Mouse (Mus musculus): ENCODE results near the gene Olfr1104. TPM values are rescaled to one million over a fixed set of nuclear protein-coding genes. Genes with fewer than 3 reads are reported as not detected.

Gene Olfr1104
- polyA plus RNA-seq (2014; fragmentation: Nextera tagmentation; extraction: Ambion mirVana), result not detected in 2 replicates

GRCm38 (mm10) chr2:87026980-87027379, at the start of gene Olfr1104:
Olfr1104 (minus strand) TSS chr2:87027080.
- no peak for ATAC-seq (replicated peaks; ENCODE audit: insufficient number of reproducible peaks, low FRiP score, low TSS enrichment, low read depth)
- 86% methylated on average over 1 of the region's 1 CpGs for WGBS
- Histone ChIP-seq H3K27ac (replicated peaks; ENCODE audit: low read depth, low read length) (no peak within 1 kb of the TSS), H3K4me3 (ENCODE audit: low read depth, low read length) (no peak within 1 kb of the TSS), H3K9ac (replicated peaks; ENCODE audit: low read length) (no peak within 1 kb of the TSS), H3K4me1 (ENCODE audit: control insufficient read depth, insufficient read depth, low read length) (no peaks in the 10 kb centered on the region), H3K9me3 (replicated peaks; ENCODE audit: control insufficient read depth, low read length) (no peaks in the 10 kb centered on the region), H3K27me3 (ENCODE audit: control insufficient read depth, insufficient read depth, low read length) (no peaks in the 10 kb centered on the region), H3K36me3 (replicated peaks; ENCODE audit: control insufficient read depth, insufficient read depth, low read depth, low read length) (no peaks in the 10 kb centered on the region), H3K4me2 (ENCODE audit: low read depth, low read length) (no peak within 1 kb of the TSS)
- DNase-seq (ENCODE audit: low spot score), result no peak

GRCm38 (mm10) chr2:87075717-87076116, 48.8 kb upstream of the Olfr1104 start, which contains the start of gene Olfr1107:
Olfr1107 (minus strand) TSS chr2:87075817.
- no peak within 1 kb of the TSS for H3K4me3 ChIP-seq (ENCODE audit: low read depth, low read length)
- H3K4me1 ChIP-seq (ENCODE audit: control insufficient read depth, insufficient read depth, low read length), result no peaks in the 10 kb centered on the region
- H3K27ac ChIP-seq (replicated peaks; ENCODE audit: low read depth, low read length), result no peak within 1 kb of the TSS
- 73% methylated on average over 1 of the region's 1 CpGs for WGBS
- no peak within 1 kb of the TSS for H3K4me2 ChIP-seq (ENCODE audit: low read depth, low read length)
- H3K9ac ChIP-seq (replicated peaks; ENCODE audit: low read length), result no peak within 1 kb of the TSS
- H3K36me3 ChIP-seq (replicated peaks; ENCODE audit: control insufficient read depth, insufficient read depth, low read depth, low read length), result no peaks in the 10 kb centered on the region
- DNase-seq (ENCODE audit: low spot score) (no peak), ATAC-seq (replicated peaks; ENCODE audit: insufficient number of reproducible peaks, low FRiP score, low TSS enrichment, low read depth) (no peak)
- H3K27me3 ChIP-seq (ENCODE audit: control insufficient read depth, insufficient read depth, low read length), result no peaks in the 10 kb centered on the region
- H3K9me3 ChIP-seq (replicated peaks; ENCODE audit: control insufficient read depth, low read length), result no peaks in the 10 kb centered on the region

DNA sequence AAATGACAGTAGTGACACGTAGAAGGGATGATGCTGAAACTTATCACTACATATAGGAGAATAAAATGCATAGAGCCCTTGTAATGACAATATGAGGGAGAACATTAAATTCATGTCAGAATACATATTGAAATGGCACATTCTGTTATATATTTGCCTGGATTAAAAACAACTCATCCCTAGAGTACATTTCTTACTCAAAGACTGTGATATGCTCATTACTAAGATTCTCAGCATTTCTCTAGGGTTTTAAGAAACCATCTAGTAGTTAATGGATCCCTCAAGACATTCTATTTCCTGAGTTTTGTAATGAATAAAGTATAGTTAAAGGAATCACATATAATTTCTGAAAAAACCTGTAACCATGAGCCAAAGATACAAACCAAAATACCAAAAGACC, 25.3 kb upstream of the Olfr1104 start, which contains the start of gene Olfr1106:
Gene Olfr1106, minus strand, starts transcription at position 101 of the 400 bp plus-strand sequence.
- H3K9me3 ChIP-seq (replicated peaks; ENCODE audit: control insufficient read depth, low read length), result no peaks in the 10 kb centered on the region
- no peaks in the 10 kb centered on the region for H3K36me3 ChIP-seq (replicated peaks; ENCODE audit: control insufficient read depth, insufficient read depth, low read depth, low read length)
- H3K4me2 ChIP-seq (ENCODE audit: low read depth, low read length), result no peak within 1 kb of the TSS
- no peaks in the 10 kb centered on the region for H3K4me1 ChIP-seq (ENCODE audit: control insufficient read depth, insufficient read depth, low read length)
- DNase-seq (ENCODE audit: low spot score) (no peak), ATAC-seq (replicated peaks; ENCODE audit: insufficient number of reproducible peaks, low FRiP score, low TSS enrichment, low read depth) (no peak)
- H3K4me3 ChIP-seq (ENCODE audit: low read depth, low read length), result no peak within 1 kb of the TSS
- H3K27me3 ChIP-seq (ENCODE audit: control insufficient read depth, insufficient read depth, low read length), result no peaks in the 10 kb centered on the region
- H3K27ac ChIP-seq (replicated peaks; ENCODE audit: low read depth, low read length), result no peak within 1 kb of the TSS
- no peak within 1 kb of the TSS for H3K9ac ChIP-seq (replicated peaks; ENCODE audit: low read length)
- 77% methylated on average over 1 of the region's 1 CpGs for WGBS

DNA sequence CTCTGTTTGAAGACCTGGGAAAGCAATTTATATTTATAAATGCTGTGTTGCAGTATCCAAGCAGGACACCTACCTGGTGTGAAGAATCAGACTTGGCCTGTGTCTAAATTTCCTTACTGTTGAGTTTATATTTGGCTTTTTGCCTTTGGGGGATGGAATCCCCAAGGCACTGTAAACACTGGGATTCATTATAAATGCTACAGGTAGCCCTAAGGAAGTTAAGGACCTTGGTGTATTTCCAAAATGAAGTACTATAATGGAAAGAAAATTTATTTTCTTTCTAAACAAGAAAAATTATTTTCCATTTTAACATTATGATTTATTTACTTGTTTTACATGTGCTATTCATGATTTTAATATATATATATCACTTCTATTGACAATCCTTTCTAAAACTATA, 9.6 kb upstream of the Olfr1104 start, which contains the start of gene Olfr1105:
Gene Olfr1105, minus strand, starts transcription at position 101 of the 400 bp plus-strand sequence.
- no peaks in the 10 kb centered on the region for H3K4me1 ChIP-seq (ENCODE audit: control insufficient read depth, insufficient read depth, low read length)
- no peaks in the 10 kb centered on the region for H3K9me3 ChIP-seq (replicated peaks; ENCODE audit: control insufficient read depth, low read length)
- no peak for ATAC-seq (replicated peaks; ENCODE audit: insufficient number of reproducible peaks, low FRiP score, low TSS enrichment, low read depth)
- H3K4me3 ChIP-seq (ENCODE audit: low read depth, low read length), result no peak within 1 kb of the TSS
- no peak within 1 kb of the TSS for H3K27ac ChIP-seq (replicated peaks; ENCODE audit: low read depth, low read length)
- no peak within 1 kb of the TSS for H3K9ac ChIP-seq (replicated peaks; ENCODE audit: low read length)
- H3K27me3 ChIP-seq (ENCODE audit: control insufficient read depth, insufficient read depth, low read length), result no peaks in the 10 kb centered on the region
- H3K4me2 ChIP-seq (ENCODE audit: low read depth, low read length), result no peak within 1 kb of the TSS
- no peak for DNase-seq (ENCODE audit: low spot score)
- H3K36me3 ChIP-seq (replicated peaks; ENCODE audit: control insufficient read depth, insufficient read depth, low read depth, low read length), result no peaks in the 10 kb centered on the region

DNA sequence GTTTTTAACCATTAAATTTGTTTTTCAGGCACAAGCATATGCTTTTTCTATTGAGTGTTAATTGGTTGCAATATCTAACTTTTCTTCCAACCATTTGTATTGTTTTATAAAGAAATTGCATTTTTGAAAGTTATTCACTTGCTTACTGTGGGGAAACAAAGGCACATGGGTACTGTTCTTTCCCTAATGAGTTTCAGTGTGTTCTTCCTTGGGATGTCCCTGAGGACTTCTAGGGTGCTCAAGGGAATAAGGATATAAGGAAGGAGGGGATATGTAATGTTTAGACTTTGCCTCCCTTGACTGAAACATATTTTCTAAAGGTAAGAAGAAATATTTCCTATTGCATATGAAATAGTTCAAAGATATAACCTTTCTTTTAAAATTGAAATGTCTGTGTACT, 28.8 kb downstream of the Olfr1104 start, which contains the start of gene Olfr1102:
Gene Olfr1102, plus strand, starts transcription at position 301 of the 400 bp plus-strand sequence.
- H3K27me3 ChIP-seq (ENCODE audit: control insufficient read depth, insufficient read depth, low read length), result no peaks in the 10 kb centered on the region
- no peaks in the 10 kb centered on the region for H3K4me1 ChIP-seq (ENCODE audit: control insufficient read depth, insufficient read depth, low read length)
- ATAC-seq (replicated peaks; ENCODE audit: insufficient number of reproducible peaks, low FRiP score, low TSS enrichment, low read depth) (no peak), DNase-seq (ENCODE audit: low spot score) (no peak)
- no peak within 1 kb of the TSS for H3K4me3 ChIP-seq (ENCODE audit: low read depth, low read length)
- no peaks in the 10 kb centered on the region for H3K36me3 ChIP-seq (replicated peaks; ENCODE audit: control insufficient read depth, insufficient read depth, low read depth, low read length)
- H3K27ac ChIP-seq (replicated peaks; ENCODE audit: low read depth, low read length), result no peak within 1 kb of the TSS
- no peak within 1 kb of the TSS for H3K9ac ChIP-seq (replicated peaks; ENCODE audit: low read length)
- H3K9me3 ChIP-seq (replicated peaks; ENCODE audit: control insufficient read depth, low read length), result no peaks in the 10 kb centered on the region
- H3K4me2 ChIP-seq (ENCODE audit: low read depth, low read length), result no peak within 1 kb of the TSS

DNA sequence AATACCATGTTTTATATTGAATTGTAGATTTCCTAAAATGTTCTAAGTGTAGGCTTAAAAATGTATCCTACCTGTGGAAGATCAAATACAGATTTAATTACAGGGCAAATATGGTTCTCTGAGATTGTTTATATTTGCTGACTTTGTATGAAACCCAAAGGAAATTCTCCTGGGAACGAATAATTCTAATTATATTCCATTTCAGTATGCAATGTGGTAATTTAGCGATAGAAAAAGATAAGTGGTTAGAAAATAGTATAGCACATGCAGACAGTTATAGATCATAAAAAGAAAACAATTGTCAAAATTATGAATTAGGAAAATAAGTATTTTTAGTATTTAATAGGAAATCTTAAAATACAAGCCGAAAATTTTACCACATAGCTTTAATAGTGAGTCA, 35.8 kb downstream of the Olfr1104 start, which contains the start of gene Olfr1101:
Gene Olfr1101, minus strand, starts transcription at position 101 of the 400 bp plus-strand sequence.
- Histone ChIP-seq H3K4me2 (ENCODE audit: low read depth, low read length) (no peak within 1 kb of the TSS), H3K27ac (replicated peaks; ENCODE audit: low read depth, low read length) (no peak within 1 kb of the TSS), H3K9ac (replicated peaks; ENCODE audit: low read length) (no peak within 1 kb of the TSS), H3K36me3 (replicated peaks; ENCODE audit: control insufficient read depth, insufficient read depth, low read depth, low read length) (no peaks in the 10 kb centered on the region), H3K4me3 (ENCODE audit: low read depth, low read length) (no peak within 1 kb of the TSS), H3K27me3 (ENCODE audit: control insufficient read depth, insufficient read depth, low read length) (no peaks in the 10 kb centered on the region), H3K9me3 (replicated peaks; ENCODE audit: control insufficient read depth, low read length) (no peaks in the 10 kb centered on the region), H3K4me1 (ENCODE audit: control insufficient read depth, insufficient read depth, low read length) (no peaks in the 10 kb centered on the region)
- 78% methylated on average over 3 of the region's 3 CpGs for WGBS
- ATAC-seq (replicated peaks; ENCODE audit: insufficient number of reproducible peaks, low FRiP score, low TSS enrichment, low read depth) (no peak), DNase-seq (ENCODE audit: low spot score) (no peak)

- Histone ChIP-seq H3K4me2 (ENCODE audit: low read depth, low read length) (no peak within 1 kb of the TSS), H3K36me3 (replicated peaks; ENCODE audit: control insufficient read depth, insufficient read depth, low read depth, low read length) (no peaks in the 10 kb centered on the region), H3K9me3 (replicated peaks; ENCODE audit: control insufficient read depth, low read length) (no peaks in the 10 kb centered on the region), H3K27ac (replicated peaks; ENCODE audit: low read depth, low read length) (no peak within 1 kb of the TSS), H3K27me3 (ENCODE audit: control insufficient read depth, insufficient read depth, low read length) (no peaks in the 10 kb centered on the region), H3K4me1 (ENCODE audit: control insufficient read depth, insufficient read depth, low read length) (no peaks in the 10 kb centered on the region), H3K4me3 (ENCODE audit: low read depth, low read length) (no peak within 1 kb of the TSS), H3K9ac (replicated peaks; ENCODE audit: low read length) (no peak within 1 kb of the TSS)
- DNase-seq (ENCODE audit: low spot score), result no peak
- ATAC-seq (replicated peaks; ENCODE audit: insufficient number of reproducible peaks, low FRiP score, low TSS enrichment, low read depth), result no peak
- WGBS, result 83% methylated on average over 3 of the region's 3 CpGs
These were observed 47.0 kb downstream of the Olfr1104 start, which contains the start of gene Olfr1100 for GRCm38 (mm10) chr2:86979854-86980253. Olfr1100 (minus strand) TSS chr2:86979954.
